Mouse (Mus musculus) limb, embryonic 14.5 days (tissue): ENCODE measurements around the gene Onecut3. TPM values are rescaled to one million over a fixed set of nuclear protein-coding genes. Genes with fewer than 3 reads are reported as not detected.

Experiments used
- ATAC-seq: fragments of 200-750 bp; cut with Nextera tagmentation; 2 replicates; pipeline ENCODE4 v1.8.0; 2017; ENCODE audit warnings: low read depth, moderate number of reproducible peaks, moderate TSS enrichment; ENCODE audit not compliant: low FRiP score
- DNase-seq: peaks from one replicate; pipeline ENCODE4 v3.0.0-alpha.2; 2015; ENCODE audit warnings: low spot score
- H3K27ac ChIP-seq: fragments of 300-500 bp; sonication (generic); replicated peaks from 2 replicates; pipeline ENCODE4 v1.5.1; 2014; ENCODE audit warnings: low read depth, mild to moderate bottlenecking, low read length, moderate library complexity, mixed read lengths
- H3K27me3 ChIP-seq: fragments of 300-500 bp; sonication (generic); 2 replicates; pipeline ENCODE4 v1.6.1; 2014; ENCODE audit warnings: low read length, mixed read lengths; ENCODE audit not compliant: control insufficient read depth, insufficient read depth
- H3K36me3 ChIP-seq: fragments of 300-500 bp; sonication (generic); 2 replicates; pipeline ENCODE4 v1.6.1; 2014; ENCODE audit warnings: mild to moderate bottlenecking, low read length, moderate library complexity, mixed read lengths; ENCODE audit not compliant: control insufficient read depth, insufficient read depth
- H3K4me1 ChIP-seq: fragments of 300-500 bp; sonication (generic); 2 replicates; pipeline ENCODE4 v1.6.1; 2014; ENCODE audit warnings: antibody characterized with exemption, low read length, mixed read lengths; ENCODE audit not compliant: control insufficient read depth, insufficient read depth
- H3K4me2 ChIP-seq: fragments of 300-500 bp; sonication (generic); replicated peaks from 2 replicates; pipeline ENCODE4 v1.6.1; 2014; ENCODE audit warnings: low read depth, mild to moderate bottlenecking, low read length, moderate library complexity; ENCODE audit not compliant: severe bottlenecking
- H3K4me3 ChIP-seq: fragments of 300-500 bp; sonication (generic); replicated peaks from 2 replicates; pipeline ENCODE4 v1.5.1; 2014; ENCODE audit warnings: low read length
- H3K9ac ChIP-seq: fragments of 300-500 bp; sonication (generic); 2 replicates; pipeline ENCODE4 v1.6.1; 2014; ENCODE audit warnings: mild to moderate bottlenecking, low read depth, low read length, moderate library complexity; ENCODE audit not compliant: severe bottlenecking
- H3K9me3 ChIP-seq: fragments of 300-500 bp; sonication (generic); 2 replicates; pipeline ENCODE4 v1.6.1; 2016; ENCODE audit warnings: low read length; ENCODE audit not compliant: control insufficient read depth
- POLR2A ChIP-seq: fragments of 200-500 bp; IDR thresholded peaks from 2 replicates; pipeline ENCODE4 v1.8.0; 2012; ENCODE audit warnings: inconsistent platforms, mild to moderate bottlenecking, moderate library complexity, borderline replicate concordance; ENCODE audit not compliant: insufficient read depth, insufficient read length; ENCODE audit errors: extremely low read depth
- WGBS: fragments of 180-500 bp; shearing (Covaris S2); extraction: QIAGEN DNeasy Blood & Tissue Kit; methylation state at CpG from one replicate; pipeline ENCODE4 v1.1.7; 2014; 5-methylcytosine and 5-hydroxymethylcytosine counted together
- polyA plus RNA-seq, 2 experiments: library from polyadenylated mRNA; depleted of rRNA in 1 of 2; stranded (reverse) in 1 of 2; unstranded in 1 of 2; fragments of >200 nt; fragmentation: Nextera tagmentation in 1 of 2; extraction: Ambion mirVana in 1 of 2; gene quantifications; 2 replicates each; pipeline versions ENCODE4 v1.2.1 to v1.2.3; 2012 to 2014

The Onecut3 gene
- polyA plus RNA-seq, 2 experiments, result 0.01 TPM; not detected in 1

GRCm38 (mm10) chr10:80502819-80503314, 8.2 kb downstream of the Onecut3 start:
- Histone ChIP-seq H3K9me3 (no peaks in the 10 kb centered on the region), H3K36me3 (no peaks in the 10 kb centered on the region), H3K4me1 (no peaks in the 10 kb centered on the region), H3K27me3 (peaks cover 80% of the 10 kb centered on the region), H3K9ac (no peak overlapping the region), H3K4me3 (no peak overlapping the region), H3K4me2 (no peak overlapping the region), H3K27ac (no peak overlapping the region)
- ATAC-seq, result no peak
- DNase-seq, result no peak
- TF ChIP-seq POLR2A, result no peak
- 3% methylated on average over 22 of the region's 22 CpGs for WGBS

- no peak for ATAC-seq
- WGBS, result 2% methylated on average over 27 of the region's 27 CpGs
- no peak for TF ChIP-seq POLR2A
- peaks cover 74% of the 10 kb centered on the region for H3K27me3 ChIP-seq
- no peaks in the 10 kb centered on the region for H3K36me3 ChIP-seq
- H3K9me3 ChIP-seq, result no peaks in the 10 kb centered on the region
- no peaks in the 10 kb centered on the region for H3K4me1 ChIP-seq
- no peak overlapping the region for H3K9ac ChIP-seq
- no peak for DNase-seq
- H3K4me3 ChIP-seq, result no peak overlapping the region
- H3K4me2 ChIP-seq, result no peak overlapping the region
- no peak overlapping the region for H3K27ac ChIP-seq
Observed at GRCm38 (mm10) chr10:80503599-80504220, 9.1 kb downstream of the Onecut3 start.

GRCm38 (mm10) chr10:80504724-80505123, 10.1 kb downstream of the Onecut3 start:
- H3K4me2 ChIP-seq, result no peak overlapping the region
- 0 out of 2 replicates have a peak, but pooled peaks cover 1% of the 10 kb centered on the region for H3K4me1 ChIP-seq
- no peak overlapping the region for H3K4me3 ChIP-seq
- ATAC-seq, result no peak
- DNase-seq, result no peak
- H3K27ac ChIP-seq, result no peak overlapping the region
- H3K36me3 ChIP-seq, result no peaks in the 10 kb centered on the region
- peaks cover 69% of the 10 kb centered on the region for H3K27me3 ChIP-seq
- TF ChIP-seq POLR2A, result no peak
- WGBS, result 2% methylated on average over 4 of the region's 9 CpGs
- no peak overlapping the region for H3K9ac ChIP-seq
- H3K9me3 ChIP-seq, result no peaks in the 10 kb centered on the region

GRCm38 (mm10) chr10:80506222-80506621, 11.6 kb downstream of the Onecut3 start:
- H3K9ac ChIP-seq, result no peak overlapping the region
- ATAC-seq (no peak), DNase-seq (peak; percentile 54)
- H3K4me3 ChIP-seq, result no peak overlapping the region
- H3K36me3 ChIP-seq, result no peaks in the 10 kb centered on the region
- H3K9me3 ChIP-seq, result no peaks in the 10 kb centered on the region
- H3K27me3 ChIP-seq, result peaks cover 64% of the 10 kb centered on the region
- H3K4me1 ChIP-seq, result peaks cover 3% of the 10 kb centered on the region; the same call in 1 of the 2 replicates
- WGBS, result under 1% methylated on average over 11 of the region's 11 CpGs
- no peak overlapping the region for H3K4me2 ChIP-seq
- TF ChIP-seq POLR2A, result no peak
- no peak overlapping the region for H3K27ac ChIP-seq

GRCm38 (mm10) chr10:80509412-80510272, 15.0 kb downstream of the Onecut3 start:
- no peak for TF ChIP-seq POLR2A
- peak; percentile 84 for ATAC-seq
- H3K9ac ChIP-seq, result 0 out of 2 replicates have a peak overlapping the region, but pooled peaks have one; percentile 12

More at GRCm38 (mm10) chr10:80509412-80510272, 15.0 kb downstream of the Onecut3 start:
- peak overlapping the region; percentile 33 for H3K4me3 ChIP-seq
- peaks cover 3% of the 10 kb centered on the region; the same call in 1 of the 2 replicates for H3K4me1 ChIP-seq
- 9% methylated on average over 20 of the region's 20 CpGs for WGBS
- DNase-seq, result peak; percentile 52
- no peak overlapping the region for H3K27ac ChIP-seq
- H3K9me3 ChIP-seq, result no peaks in the 10 kb centered on the region
- no peaks in the 10 kb centered on the region for H3K36me3 ChIP-seq
- peak overlapping the region; percentile 54 for H3K4me2 ChIP-seq
- H3K27me3 ChIP-seq, result peaks cover 54% of the 10 kb centered on the region
